Mouse (Mus musculus): ENCODE results near the gene Svep1. TPM values are rescaled to one million over a fixed set of nuclear protein-coding genes. Genes with fewer than 3 reads are reported as not detected.

Gene Svep1
- polyA plus RNA-seq, 1 experiment from 2014 or later: 0.22 TPM

DNA sequence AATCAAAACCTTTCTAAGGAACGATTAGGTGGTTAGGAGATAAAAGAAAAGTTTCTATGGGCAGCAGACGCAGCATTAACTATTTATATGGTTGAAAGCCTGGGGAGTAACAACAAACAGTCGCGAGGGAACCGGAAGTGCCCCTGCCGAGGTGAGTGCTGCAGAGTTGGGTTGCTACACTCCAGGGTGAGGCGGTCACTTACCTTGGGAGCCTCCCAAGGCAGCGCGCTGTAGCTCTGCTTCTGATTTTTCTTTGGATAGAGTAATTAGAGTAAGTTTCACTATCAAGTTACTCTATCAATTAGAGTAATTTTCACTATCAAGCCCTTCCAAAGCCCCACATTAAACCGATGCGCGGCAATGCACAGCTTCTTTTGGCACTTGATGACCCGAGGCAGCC, 172.0 kb downstream of the Svep1 start:
- H3K4me2 ChIP-seq: peak overlapping the region; percentile 46

DNA sequence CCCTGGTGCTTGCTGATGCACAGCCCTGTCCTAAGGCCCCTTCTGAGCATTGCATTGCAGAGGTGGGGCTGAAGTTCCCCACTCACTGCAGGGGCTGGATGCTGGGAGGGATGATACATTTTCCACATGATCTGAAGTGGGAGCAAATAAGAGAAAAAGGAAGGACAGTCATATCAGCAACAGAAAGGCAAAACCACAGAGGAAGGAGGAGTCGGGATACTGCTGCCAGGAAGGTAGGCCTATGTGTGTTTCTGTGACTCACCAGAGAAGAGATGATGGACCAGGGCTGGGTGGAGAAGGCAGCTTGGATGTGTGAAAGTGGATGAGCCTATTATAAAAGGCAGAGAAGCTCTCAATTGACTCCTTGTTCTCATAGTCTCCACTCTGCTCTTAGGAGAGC, 173.9 kb downstream of the Svep1 start:
- Histone ChIP-seq H3K4me1 (0 out of 2 replicates have a peak, but pooled peaks cover 6% of the 10 kb centered on the region), H3K4me2 (no peak overlapping the region), H3K27me3 (no peaks in the 10 kb centered on the region), H3K9me3 (replicated peaks) (no peaks in the 10 kb centered on the region), H3K9ac (no peak overlapping the region), H3K4me3 (no peak overlapping the region), H3K36me3 (ENCODE audit: poor library complexity, severe bottlenecking) (no peaks in the 10 kb centered on the region), H3K27ac (no peak overlapping the region)
- WGBS: 95% methylated on average over 1 of the region's 1 CpGs
- no peak for ATAC-seq

More for the DNA sequence above, 172.0 kb downstream of the Svep1 start:
- ATAC-seq: no peak
- Histone ChIP-seq H3K36me3 (ENCODE audit: poor library complexity, severe bottlenecking) (no peaks in the 10 kb centered on the region), H3K27ac (no peak overlapping the region), H3K4me3 (0 out of 2 replicates have a peak overlapping the region, but pooled peaks have one; percentile 6), H3K4me1 (0 out of 2 replicates have a peak, but pooled peaks cover 6% of the 10 kb centered on the region), H3K27me3 (no peaks in the 10 kb centered on the region), H3K9me3 (replicated peaks) (no peaks in the 10 kb centered on the region), H3K9ac (no peak overlapping the region)
- 48% methylated on average over 13 of the region's 13 CpGs for WGBS

DNA sequence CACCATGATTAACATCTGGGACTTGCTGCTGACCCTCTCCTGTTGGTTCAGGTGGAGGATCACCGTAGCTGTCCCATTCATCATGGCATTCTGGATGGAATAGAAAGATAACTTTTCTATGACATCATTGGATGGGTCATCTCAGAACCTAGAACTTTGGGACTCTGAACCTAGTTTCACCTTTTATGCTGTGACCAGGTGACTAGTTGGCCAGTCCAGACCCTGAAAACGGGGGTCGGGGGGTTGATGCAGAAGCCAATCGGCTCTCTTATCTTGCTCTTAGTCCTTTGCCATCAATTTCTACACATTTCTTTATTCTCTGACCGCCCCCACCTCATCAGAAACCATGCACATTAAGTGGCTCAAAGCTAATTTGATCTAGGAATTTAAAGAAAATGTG, 197.6 kb downstream of the Svep1 start, which contains the start of gene Txndc8:
Gene Txndc8, minus strand, starts transcription at position 101 of the 400 bp plus-strand sequence.
- Histone ChIP-seq H3K4me3 (no peak within 1 kb of the TSS), H3K9ac (no peak within 1 kb of the TSS), H3K27me3 (no peaks in the 10 kb centered on the region), H3K4me2 (no peak within 1 kb of the TSS), H3K27ac (no peak within 1 kb of the TSS), H3K36me3 (ENCODE audit: poor library complexity, severe bottlenecking) (no peaks in the 10 kb centered on the region), H3K9me3 (replicated peaks) (no peaks in the 10 kb centered on the region), H3K4me1 (no peaks in the 10 kb centered on the region)
- no peak for ATAC-seq
- WGBS: 86% methylated on average over 5 of the region's 5 CpGs

DNA sequence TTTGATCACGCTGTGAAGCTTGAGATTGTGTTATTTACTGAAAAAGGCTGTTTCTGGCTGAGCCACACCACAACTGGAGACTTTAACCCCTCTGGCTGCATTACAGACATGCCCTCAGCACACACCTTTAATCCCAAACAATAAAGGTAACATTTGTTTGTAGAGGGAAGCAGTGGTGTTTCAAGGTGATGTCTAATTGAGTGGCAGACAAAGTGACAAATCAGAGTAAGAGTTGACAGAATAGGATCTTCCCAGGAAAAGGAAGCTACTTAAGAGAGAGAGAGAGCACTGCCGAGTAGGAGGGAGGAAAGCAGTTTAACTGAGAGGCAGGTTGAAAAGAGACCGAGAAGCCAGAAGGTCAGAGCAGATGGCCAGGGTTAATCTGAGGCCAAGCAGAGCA, 203.2 kb downstream of the Svep1 start:
- Histone ChIP-seq H3K9ac (no peak overlapping the region), H3K4me1 (no peaks in the 10 kb centered on the region), H3K36me3 (ENCODE audit: poor library complexity, severe bottlenecking) (no peaks in the 10 kb centered on the region), H3K9me3 (replicated peaks) (no peaks in the 10 kb centered on the region), H3K4me3 (no peak overlapping the region), H3K27ac (no peak overlapping the region), H3K4me2 (no peak overlapping the region), H3K27me3 (no peaks in the 10 kb centered on the region)
- WGBS: 75% methylated on average over 3 of the region's 3 CpGs
- no peak for ATAC-seq

Other genes with a start within 250 kb of the Svep1 start
- gene Txndc8, start 197.7 kb downstream of the Svep1 start, polyA plus RNA-seq (2015; fragmentation: Nextera tagmentation; extraction: Ambion mirVana): not detected in 2 replicates
- gene Musk, start 79.1 kb upstream of the Svep1 start, polyA plus RNA-seq (2015; fragmentation: Nextera tagmentation; extraction: Ambion mirVana): 0.10 TPM in 1 of 2 replicates, not detected in the other

All from forebrain, embryonic 13.5 days (tissue).